Mouse (Mus musculus) heart, adult 2 months (tissue): ENCODE data around the gene Daglb.

Experiments used
- CTCF ChIP-seq: fragments of 200-600 bp; IDR thresholded peaks from 2 replicates; pipeline ENCODE4 v1.8.1; 2022; ENCODE audit warnings: antibody characterized with exemption, mild to moderate bottlenecking, moderate library complexity
- EP300 ChIP-seq: fragments of 200-500 bp; IDR thresholded peaks from 2 replicates; pipeline ENCODE4 v1.6.1; 2011; ENCODE audit warnings: low read depth, low read length, control low read depth; ENCODE audit not compliant: insufficient read depth
- POLR2A ChIP-seq: fragments of 200-500 bp; IDR thresholded peaks from 2 replicates; pipeline ENCODE4 v1.6.1; 2011; ENCODE audit warnings: mild to moderate bottlenecking, low read depth, low read length, control low read depth; ENCODE audit not compliant: insufficient read depth

- TF ChIP-seq CTCF (no peak), POLR2A (no peak), EP300 (no peak)
Measured at GRCm38 (mm10) chr5:143463671-143464070, 713 bp upstream of the Daglb start.
